Mouse (Mus musculus) liver, postnatal 0 days (tissue): ENCODE data around the gene Prss33.
A peak's percentile ranks its signal among the peaks of the same experiment; 100 is the strongest.

Source experiments
- CTCF ChIP-seq: sonication (generic); IDR thresholded peaks from 2 replicates; pipeline ENCODE4 v1.5.1; 2016; ENCODE audit warnings: antibody characterized with exemption, low read depth
- EP300 ChIP-seq: IDR thresholded peaks from 2 replicates; pipeline ENCODE4 v1.6.1; 2016; ENCODE audit warnings: antibody characterized with exemption, low read depth, mild to moderate bottlenecking

DNA sequence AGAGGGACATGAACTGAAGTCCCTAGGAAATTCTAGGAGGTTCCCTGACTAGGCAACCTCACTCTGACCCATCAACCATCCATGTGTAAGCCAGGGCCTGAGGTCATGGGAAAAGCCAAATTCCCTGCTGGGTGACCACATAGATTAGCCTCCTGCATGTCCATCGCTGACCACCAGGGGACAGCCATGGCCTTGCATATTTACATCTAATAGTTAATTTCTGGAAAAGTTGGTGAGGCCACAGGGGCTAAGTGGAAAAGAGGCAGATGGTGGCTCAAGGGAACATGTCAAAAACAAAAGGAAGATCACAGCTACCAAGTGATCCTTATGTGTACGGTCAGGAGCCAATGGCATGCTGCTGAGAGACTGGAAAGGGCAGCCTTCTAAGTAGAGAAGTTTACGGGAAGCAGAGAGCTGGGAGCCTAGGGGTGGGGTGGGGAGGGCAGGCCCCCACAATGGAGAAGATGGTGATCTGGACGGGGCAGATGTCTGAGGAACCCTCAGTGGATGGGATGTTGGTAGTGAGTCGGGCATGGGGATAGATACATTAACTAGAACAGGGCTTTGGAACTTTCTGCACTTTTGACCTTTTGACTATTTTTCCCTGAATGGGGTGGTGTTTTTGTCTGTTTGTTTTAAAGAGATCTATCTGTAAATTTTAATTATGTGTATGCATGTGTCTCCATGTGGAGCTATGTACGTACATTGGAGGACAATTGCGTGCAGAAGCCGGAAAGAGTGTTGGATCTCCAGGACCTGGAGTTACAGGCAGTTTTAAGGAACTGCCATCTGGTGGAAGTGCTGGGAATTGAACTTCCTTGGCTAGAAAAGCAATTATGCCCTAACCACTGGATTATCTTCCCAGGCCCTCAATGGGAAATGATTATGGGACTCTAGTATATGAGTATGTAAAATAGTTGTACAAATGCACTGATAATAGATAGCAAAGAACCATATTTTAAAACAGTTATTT, 38.3 kb upstream of the Prss33 start:
- TF ChIP-seq EP300 (no peak), CTCF (peak; percentile 84)
